Mouse (Mus musculus) lung, adult 2 months (tissue): ENCODE measurements around the gene Pla2g15. TPM values are rescaled to one million over a fixed set of nuclear protein-coding genes. Genes with fewer than 3 reads are reported as not detected.

Experiments
- DNase-seq: peaks from one replicate; pipeline ENCODE4 v3.0.0; 2022
- H3K4me1 ChIP-seq: fragments of 200-500 bp; 2 replicates; pipeline ENCODE4 v1.6.1; 2011; ENCODE audit warnings: low read length; ENCODE audit not compliant: control insufficient read depth, insufficient read depth
- H3K4me3 ChIP-seq: fragments of 200-500 bp; replicated peaks from 2 replicates; pipeline ENCODE3; 2011; ENCODE audit warnings: low read depth, mild to moderate bottlenecking, control low read depth, low read length; ENCODE audit errors: extremely low read depth
- CTCF ChIP-seq: fragments of 200-500 bp; IDR thresholded peaks from 2 replicates; pipeline ENCODE4 v1.5.1; 2011; ENCODE audit warnings: mild to moderate bottlenecking, low read length, control low read depth; ENCODE audit not compliant: insufficient read depth
- POLR2A ChIP-seq: fragments of 200-500 bp; IDR thresholded peaks from 2 replicates; pipeline ENCODE4 v1.6.1; 2011; ENCODE audit warnings: low read depth, mild to moderate bottlenecking, control low read depth, low read length, borderline replicate concordance; ENCODE audit errors: extremely low read depth
- WGBS: fragments of 180-500 bp; shearing (Covaris S2); methylation state at CpG from one replicate; pipeline ENCODE4 v1.1.7; 2018; 5-methylcytosine and 5-hydroxymethylcytosine counted together
- polyA plus RNA-seq: library from polyadenylated mRNA; depleted of rRNA; stranded (reverse); fragments of >200 nt; gene quantifications from 2 replicates; pipeline ENCODE4 v1.2.3, GENCODE M21; 2012

The Pla2g15 gene
- polyA plus RNA-seq, 1 experiment: 28.3 TPM

DNA sequence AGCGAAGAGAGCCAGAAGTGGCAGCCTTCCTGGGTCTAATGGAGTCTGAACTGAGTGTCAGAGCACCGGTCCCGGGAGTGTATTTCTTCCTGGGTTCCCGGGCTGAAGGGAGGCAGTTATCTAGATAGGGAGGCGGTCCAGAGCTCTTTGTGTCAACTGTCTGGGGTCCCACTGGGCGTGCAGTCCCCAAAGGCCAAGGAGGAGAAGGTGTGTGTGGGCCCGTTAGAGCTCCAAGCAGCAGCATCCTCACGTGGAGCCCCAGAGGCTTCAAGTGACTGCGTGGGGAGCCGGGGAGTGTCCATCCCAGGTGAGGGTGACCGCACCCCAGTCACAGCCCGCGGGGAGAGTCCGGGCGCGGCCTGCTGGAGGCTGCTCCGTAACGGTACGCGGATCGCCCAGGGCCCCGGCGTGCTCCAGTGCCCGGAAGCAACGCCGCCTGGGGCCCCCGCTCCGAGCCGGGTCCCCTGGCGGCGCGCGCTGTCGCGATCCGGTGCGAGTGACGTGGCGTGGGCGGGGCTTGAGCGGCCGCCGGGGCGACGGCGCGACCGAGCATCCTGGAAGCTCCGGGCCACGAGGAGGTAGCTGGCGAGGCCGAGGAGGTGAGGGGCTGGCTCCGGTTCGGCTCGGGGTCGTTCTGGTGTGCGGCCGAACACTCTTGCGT lies 18.3 kb downstream of the Pla2g15 start, which contains the start of gene Slc7a6:
TSS of gene Slc7a6 (plus strand) at position 502 of the 661 bp plus-strand sequence.
- peaks cover 4% of the 10 kb centered on the region; the same call in 1 of the 2 replicates for H3K4me1 ChIP-seq
- under 1% methylated on average over 59 of the region's 59 CpGs for WGBS
- DNase-seq: peak; percentile 87
- TF ChIP-seq CTCF (no peak), POLR2A (peak; percentile 48; the same call in 1 of the 2 replicates)
- peak within 1 kb of the TSS; percentile 96 for H3K4me3 ChIP-seq

GRCm38 (mm10) chr8:106169017-106169933 lies 19.1 kb downstream of the Pla2g15 start:
- Histone ChIP-seq H3K4me1 (peaks cover 4% of the 10 kb centered on the region; the same call in 1 of the 2 replicates), H3K4me3 (peak overlapping the region; percentile 96)
- WGBS: under 1% methylated on average over 54 of the region's 54 CpGs
- no peak; the same call in 1 of the 2 replicates for TF ChIP-seq POLR2A
- TF ChIP-seq CTCF: no peak
- peak; percentile 52 for DNase-seq

GRCm38 (mm10) chr8:106169934-106170480 lies 19.8 kb downstream of the Pla2g15 start:
- no peak for DNase-seq
- Histone ChIP-seq H3K4me1 (peaks cover 4% of the 10 kb centered on the region; the same call in 1 of the 2 replicates), H3K4me3 (no peak overlapping the region)
- TF ChIP-seq POLR2A (no peak), CTCF (no peak)
- WGBS: 12% methylated on average over 6 of the region's 6 CpGs

DNA sequence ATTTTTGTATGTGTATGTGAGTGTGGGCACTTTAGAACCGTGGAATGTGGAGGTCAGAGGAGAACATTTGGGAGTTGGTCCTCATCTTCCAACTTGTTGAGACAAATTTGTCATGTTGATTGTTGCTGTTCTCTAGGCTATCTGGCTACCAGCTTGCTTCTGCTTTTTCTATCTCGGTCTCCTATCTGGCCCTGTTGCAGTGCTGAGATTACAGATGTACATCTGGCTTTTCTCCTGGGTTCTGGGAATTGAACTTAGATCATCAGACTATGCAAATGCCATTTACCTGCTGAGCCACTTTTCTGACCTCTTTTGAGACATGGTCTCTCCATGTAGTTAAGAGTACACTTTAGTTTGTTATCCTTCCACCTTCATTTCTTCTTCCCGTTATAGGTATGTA lies 23.4 kb downstream of the Pla2g15 start:
- DNase-seq: no peak
- H3K4me3 ChIP-seq: no peak overlapping the region
- H3K4me1 ChIP-seq: no peaks in the 10 kb centered on the region; the same call in none of the 2 replicates
- 80% methylated on average over 3 of the region's 3 CpGs for WGBS
- TF ChIP-seq POLR2A (no peak), CTCF (no peak)

DNA sequence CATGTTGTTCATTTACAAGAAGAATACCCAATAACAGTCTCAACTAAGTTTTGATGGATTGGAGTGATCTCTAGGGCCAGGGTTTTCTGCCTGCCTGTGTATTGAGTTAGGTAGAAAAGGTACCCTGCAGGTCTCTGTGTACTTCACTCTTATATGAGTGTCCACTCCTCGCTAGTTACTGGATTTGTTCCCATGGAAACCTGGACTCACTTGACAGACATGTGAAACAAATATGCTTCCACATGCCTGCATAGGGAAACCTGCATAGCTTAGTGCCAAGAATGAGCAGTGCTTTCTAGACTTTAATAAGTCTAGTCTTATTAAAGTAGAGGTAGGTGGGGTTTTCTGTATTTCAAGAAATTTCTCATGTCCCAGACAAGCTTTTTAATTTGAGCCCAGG lies 26.7 kb downstream of the Pla2g15 start:
- no peak for TF ChIP-seq CTCF
- TF ChIP-seq POLR2A: no peak
- no peaks in the 10 kb centered on the region; the same call in none of the 2 replicates for H3K4me1 ChIP-seq
- no peak overlapping the region for H3K4me3 ChIP-seq
- DNase-seq: no peak
- 35% methylated on average over 1 of the region's 1 CpGs for WGBS

DNA sequence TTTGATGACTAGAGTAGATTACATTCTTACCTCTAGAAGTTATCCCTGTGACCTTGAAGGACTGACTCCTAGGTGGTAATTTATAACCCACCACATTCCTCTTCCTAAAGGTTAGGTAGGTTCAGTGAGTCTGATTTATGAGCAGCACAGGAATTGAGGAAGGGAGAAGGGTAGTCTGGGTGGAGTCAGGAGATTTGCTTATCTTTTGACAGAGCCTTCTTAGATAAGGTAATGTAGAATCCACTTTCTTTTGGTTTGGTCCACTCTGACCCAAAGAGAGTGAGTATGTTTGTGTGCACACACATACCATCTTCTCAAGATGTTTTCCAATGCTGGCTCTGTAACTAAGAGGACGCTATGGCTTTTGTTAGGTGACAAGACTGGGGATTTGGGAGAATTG lies 27.4 kb downstream of the Pla2g15 start:
- 59% methylated on average over 1 of the region's 1 CpGs for WGBS
- H3K4me1 ChIP-seq: no peaks in the 10 kb centered on the region; the same call in none of the 2 replicates
- TF ChIP-seq CTCF (no peak), POLR2A (no peak)

GRCm38 (mm10) chr8:106178428-106178827 lies 28.2 kb downstream of the Pla2g15 start:
- no peaks in the 10 kb centered on the region; the same call in none of the 2 replicates for H3K4me1 ChIP-seq
- no peak overlapping the region for H3K4me3 ChIP-seq
- WGBS: 29% methylated on average over 2 of the region's 2 CpGs
- TF ChIP-seq POLR2A (no peak), CTCF (no peak)
- DNase-seq: no peak

More for the DNA sequence above, 27.4 kb downstream of the Pla2g15 start:
- DNase-seq: no peak
- H3K4me3 ChIP-seq: no peak overlapping the region

GRCm38 (mm10) chr8:106185628-106186270 lies 35.5 kb downstream of the Pla2g15 start:
- Histone ChIP-seq H3K4me3 (no peak overlapping the region), H3K4me1 (no peaks in the 10 kb centered on the region)
- 63% methylated on average over 8 of the region's 8 CpGs for WGBS
- TF ChIP-seq POLR2A (no peak), CTCF (no peak)
- DNase-seq: no peak

GRCm38 (mm10) chr8:106186394-106186793 lies 36.2 kb downstream of the Pla2g15 start:
- Histone ChIP-seq H3K4me1 (no peaks in the 10 kb centered on the region), H3K4me3 (no peak overlapping the region)
- TF ChIP-seq CTCF: no peak
- TF ChIP-seq POLR2A: no peak
- WGBS: 85% methylated on average over 3 of the region's 3 CpGs
- DNase-seq: no peak
